Mouse (Mus musculus): ENCODE results near the gene Nr2c1.

The Nr2c1 gene

GRCm38 (mm10) chr10:94138890-94139482 lies 8.8 kb upstream of the Nr2c1 start:
- in situ Hi-C loops (cut with MboI; ENCODE audit: low sequenced_read_pairs) = no loop called here

GRCm38 (mm10) chr10:94140227-94140931 lies 7.4 kb upstream of the Nr2c1 start:
- in situ Hi-C loops (cut with MboI; ENCODE audit: low sequenced_read_pairs) = no loop called here

- in situ Hi-C loops (cut with MboI; ENCODE audit: low sequenced_read_pairs) = no loop called here
Observed at GRCm38 (mm10) chr10:94142427-94142826, 5.4 kb upstream of the Nr2c1 start.

- in situ Hi-C loops (cut with MboI; ENCODE audit: low sequenced_read_pairs) = no loop called here
Observed at GRCm38 (mm10) chr10:94144581-94144980, 3.2 kb upstream of the Nr2c1 start.

GRCm38 (mm10) chr10:94147391-94147755 lies 450 bp upstream of the Nr2c1 start:
- in situ Hi-C loops (cut with MboI; ENCODE audit: low sequenced_read_pairs) = no loop called here

- in situ Hi-C loops (cut with MboI; ENCODE audit: low sequenced_read_pairs) = no loop called here
Observed at GRCm38 (mm10) chr10:94151488-94151887, 3.7 kb downstream of the Nr2c1 start.

GRCm38 (mm10) chr10:94153841-94154240 lies 6.0 kb downstream of the Nr2c1 start:
- in situ Hi-C loops (cut with MboI; ENCODE audit: low sequenced_read_pairs) = no loop called here

- in situ Hi-C loops (cut with MboI; ENCODE audit: low sequenced_read_pairs) = no loop called here
Observed at GRCm38 (mm10) chr10:94158962-94159361, 11.1 kb downstream of the Nr2c1 start.

- in situ Hi-C loops (cut with MboI; ENCODE audit: low sequenced_read_pairs) = no loop called here
Observed at GRCm38 (mm10) chr10:94159406-94159805, 11.6 kb downstream of the Nr2c1 start.

- in situ Hi-C loops (cut with MboI; ENCODE audit: low sequenced_read_pairs) = no loop called here
Observed at GRCm38 (mm10) chr10:94161051-94161765, 13.4 kb downstream of the Nr2c1 start.

- in situ Hi-C loops (cut with MboI; ENCODE audit: low sequenced_read_pairs) = no loop called here
Observed at GRCm38 (mm10) chr10:94162031-94162430, 14.2 kb downstream of the Nr2c1 start.

- in situ Hi-C loops (cut with MboI; ENCODE audit: low sequenced_read_pairs) = no loop called here
Observed at GRCm38 (mm10) chr10:94164104-94164845, 16.5 kb downstream of the Nr2c1 start.

GRCm38 (mm10) chr10:94165426-94165825 lies 17.6 kb downstream of the Nr2c1 start:
- in situ Hi-C loops (cut with MboI; ENCODE audit: low sequenced_read_pairs) = no loop called here

GRCm38 (mm10) chr10:94167051-94167750 lies 19.4 kb downstream of the Nr2c1 start:
- in situ Hi-C loops (cut with MboI; ENCODE audit: low sequenced_read_pairs) = no loop called here

GRCm38 (mm10) chr10:94171440-94172130 lies 23.8 kb downstream of the Nr2c1 start:
- in situ Hi-C loops (cut with MboI; ENCODE audit: low sequenced_read_pairs) = no loop called here

GRCm38 (mm10) chr10:94172137-94172536 lies 24.3 kb downstream of the Nr2c1 start:
- in situ Hi-C loops (cut with MboI; ENCODE audit: low sequenced_read_pairs) = no loop called here

- in situ Hi-C loops (cut with MboI; ENCODE audit: low sequenced_read_pairs) = no loop called here
Observed at GRCm38 (mm10) chr10:94172706-94173105, 24.9 kb downstream of the Nr2c1 start.

- in situ Hi-C loops (cut with MboI; ENCODE audit: low sequenced_read_pairs) = no loop called here
Observed at GRCm38 (mm10) chr10:94174652-94175051, 26.8 kb downstream of the Nr2c1 start.

- in situ Hi-C loops (cut with MboI; ENCODE audit: low sequenced_read_pairs) = no loop called here
Observed at GRCm38 (mm10) chr10:94183199-94183598, 35.4 kb downstream of the Nr2c1 start.

Data from CH12F3 (cell line).